Mouse (Mus musculus) urinary bladder, postnatal 4 days (tissue): ENCODE measurements around the gene Apol6.

ENCODE experiments used
- DNase-seq, 2 experiments: peaks; one replicate each; pipeline ENCODE4 v3.0.0; 2021 to 2022; ENCODE audit warnings: low spot score in 2 of 2

Gene Apol6

GRCm38 (mm10) chr15:77070745-77071268 is 26.3 kb downstream of the Apol6 start:
- DNase-seq = no peak

- DNase-seq = no peak
Measured at GRCm38 (mm10) chr15:77071501-77071900, 27.0 kb downstream of the Apol6 start.

GRCm38 (mm10) chr15:77072556-77073163 is 28.1 kb downstream of the Apol6 start:
- no peak for DNase-seq

GRCm38 (mm10) chr15:77076523-77076922 is 32.0 kb downstream of the Apol6 start:
- no peak for DNase-seq

GRCm38 (mm10) chr15:77077906-77078305 is 33.4 kb downstream of the Apol6 start:
- no peak for DNase-seq

GRCm38 (mm10) chr15:77078786-77079185 is 34.3 kb downstream of the Apol6 start:
- DNase-seq = no peak

- no peak for DNase-seq
Measured at GRCm38 (mm10) chr15:77079256-77079822, 34.8 kb downstream of the Apol6 start.

- DNase-seq = no peak
Measured at GRCm38 (mm10) chr15:77079890-77080361, 35.4 kb downstream of the Apol6 start.

- DNase-seq = no peak
Measured at GRCm38 (mm10) chr15:77080684-77081254, 36.2 kb downstream of the Apol6 start.

- DNase-seq = no peak
Measured at GRCm38 (mm10) chr15:77081454-77081853, 36.9 kb downstream of the Apol6 start.

GRCm38 (mm10) chr15:77085818-77086217 is 41.3 kb downstream of the Apol6 start:
- no peak for DNase-seq

GRCm38 (mm10) chr15:77086488-77086887 is 42.0 kb downstream of the Apol6 start:
- DNase-seq = no peak

GRCm38 (mm10) chr15:77089249-77089648 is 44.7 kb downstream of the Apol6 start:
- DNase-seq = no peak

- no peak for DNase-seq
Measured at GRCm38 (mm10) chr15:77090531-77090930, 46.0 kb downstream of the Apol6 start.

- DNase-seq = no peak
Measured at GRCm38 (mm10) chr15:77091394-77091793, 46.9 kb downstream of the Apol6 start.

- no peak for DNase-seq
Measured at GRCm38 (mm10) chr15:77094431-77094830, 49.9 kb downstream of the Apol6 start.

- DNase-seq = no peak
Measured at GRCm38 (mm10) chr15:77095216-77095615, 50.7 kb downstream of the Apol6 start.

GRCm38 (mm10) chr15:77097358-77097757 is 52.8 kb downstream of the Apol6 start:
- DNase-seq = no peak

GRCm38 (mm10) chr15:77099756-77100155 is 55.2 kb downstream of the Apol6 start:
- no peak for DNase-seq

GRCm38 (mm10) chr15:77102685-77103084 is 58.2 kb downstream of the Apol6 start:
- no peak for DNase-seq

GRCm38 (mm10) chr15:77104349-77105158 is 60.0 kb downstream of the Apol6 start:
- no peak for DNase-seq

GRCm38 (mm10) chr15:77105273-77105672 is 60.7 kb downstream of the Apol6 start:
- no peak for DNase-seq
